Mouse (Mus musculus) embryonic facial prominence, embryonic 12.5 days (tissue): ENCODE data around the gene Flywch1. TPM values are rescaled to one million over a fixed set of nuclear protein-coding genes. Genes with fewer than 3 reads are reported as not detected.

Experiments used
- ATAC-seq: fragments of 200-750 bp; cut with Nextera tagmentation; 2 replicates; pipeline ENCODE4 v1.8.0; 2017; ENCODE audit not compliant: insufficient number of reproducible peaks, insufficient read depth, low FRiP score, low TSS enrichment
- H3K27ac ChIP-seq: fragments of 300-500 bp; sonication (generic); 2 replicates; pipeline ENCODE4 v1.5.1; 2016; ENCODE audit warnings: mild to moderate bottlenecking
- H3K27me3 ChIP-seq: fragments of 300-500 bp; sonication (generic); 2 replicates; pipeline ENCODE4 v1.6.1; 2016; ENCODE audit warnings: mild to moderate bottlenecking, moderate library complexity
- H3K36me3 ChIP-seq: fragments of 300-500 bp; sonication (generic); 2 replicates; pipeline ENCODE4 v1.6.1; 2016; ENCODE audit warnings: mild to moderate bottlenecking
- H3K4me1 ChIP-seq: fragments of 300-500 bp; sonication (generic); 2 replicates; pipeline ENCODE4 v1.6.1; 2016
- H3K4me2 ChIP-seq: fragments of 300-500 bp; sonication (generic); replicated peaks from 2 replicates; pipeline ENCODE4 v1.6.1; 2016; ENCODE audit warnings: mild to moderate bottlenecking, moderate library complexity
- H3K4me3 ChIP-seq: fragments of 300-500 bp; sonication (generic); 2 replicates; pipeline ENCODE4 v1.5.1; 2016; ENCODE audit warnings: mild to moderate bottlenecking
- H3K9ac ChIP-seq: fragments of 300-500 bp; sonication (generic); 2 replicates; pipeline ENCODE4 v1.6.1; 2016; ENCODE audit warnings: mild to moderate bottlenecking, moderate library complexity
- H3K9me3 ChIP-seq: fragments of 300-500 bp; sonication (generic); 2 replicates; pipeline ENCODE4 v1.6.1; 2016; ENCODE audit warnings: mild to moderate bottlenecking, moderate library complexity
- WGBS: fragments of 180-500 bp; shearing (Covaris S2); methylation state at CpG from one replicate; pipeline ENCODE4 v1.1.7; 2016; 5-methylcytosine and 5-hydroxymethylcytosine counted together
- polyA plus RNA-seq: library from polyadenylated mRNA; unstranded; fragments of >200 nt; fragmentation: Nextera tagmentation; extraction: Ambion mirVana; gene quantifications from 2 replicates; pipeline ENCODE4 v1.2.1, GENCODE M21; 2016

Flywch1 gene
- polyA plus RNA-seq, 1 experiment from 2014 or later = 122 TPM

- Histone ChIP-seq H3K27me3 (peaks cover 33% of the 10 kb centered on the region), H3K27ac (no peak overlapping the region), H3K9me3 (no peaks in the 10 kb centered on the region), H3K9ac (no peak overlapping the region), H3K4me2 (no peak overlapping the region), H3K4me3 (no peak overlapping the region), H3K36me3 (peaks cover 33% of the 10 kb centered on the region), H3K4me1 (peaks cover 17% of the 10 kb centered on the region)
- WGBS = 78% methylated on average over 11 of the region's 11 CpGs
- no peak for ATAC-seq
Measured at GRCm38 (mm10) chr17:23749400-23750191, 21.8 kb downstream of the Flywch1 start.

DNA sequence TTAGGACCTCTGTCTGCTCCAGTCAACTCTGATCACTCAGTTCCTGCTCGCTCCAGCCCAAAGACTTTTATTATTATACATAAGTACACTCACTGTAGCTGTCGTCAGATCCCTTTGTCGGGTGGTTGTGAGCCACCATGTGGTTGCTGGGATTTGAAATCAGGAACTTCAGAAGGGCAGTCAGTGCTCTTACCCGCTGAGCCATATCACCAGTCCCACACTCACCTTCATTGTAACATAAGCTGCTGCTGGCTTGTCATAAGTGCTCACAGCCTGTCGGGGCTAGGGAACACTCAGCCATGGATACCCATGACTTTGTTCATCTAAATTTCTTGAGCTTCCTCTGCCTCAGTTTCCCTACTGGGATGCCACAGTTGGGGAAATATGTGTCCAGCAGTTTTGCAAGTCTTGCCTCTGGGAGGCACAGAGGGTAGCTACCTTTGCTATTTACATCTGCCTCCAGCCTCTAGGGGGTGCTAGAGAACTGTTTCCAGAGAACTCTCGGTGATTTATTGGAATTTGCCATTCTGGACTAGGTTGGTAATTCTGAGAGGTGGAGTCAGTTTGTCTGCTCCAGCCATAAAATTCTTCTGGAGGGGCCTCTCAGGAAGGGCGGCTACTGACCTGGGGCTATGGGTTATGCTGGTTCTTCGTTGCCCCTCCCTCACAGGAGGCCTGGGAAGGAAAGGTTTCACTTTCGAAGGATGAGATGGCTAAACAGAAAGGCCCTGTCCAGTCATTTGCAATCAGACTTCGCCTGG, 22.6 kb downstream of the Flywch1 start:
- ATAC-seq = no peak
- H3K4me3 ChIP-seq = no peak overlapping the region

GRCm38 (mm10) chr17:23748026-23748425, 23.4 kb downstream of the Flywch1 start:
- ATAC-seq = no peak

More for the DNA sequence above, 22.6 kb downstream of the Flywch1 start:
- Histone ChIP-seq H3K9ac (no peak overlapping the region), H3K4me1 (peaks cover 18% of the 10 kb centered on the region), H3K36me3 (peaks cover 27% of the 10 kb centered on the region), H3K27ac (no peak overlapping the region), H3K9me3 (no peaks in the 10 kb centered on the region), H3K27me3 (peaks cover 41% of the 10 kb centered on the region), H3K4me2 (no peak overlapping the region)
- 33% methylated on average over 10 of the region's 10 CpGs for WGBS

DNA sequence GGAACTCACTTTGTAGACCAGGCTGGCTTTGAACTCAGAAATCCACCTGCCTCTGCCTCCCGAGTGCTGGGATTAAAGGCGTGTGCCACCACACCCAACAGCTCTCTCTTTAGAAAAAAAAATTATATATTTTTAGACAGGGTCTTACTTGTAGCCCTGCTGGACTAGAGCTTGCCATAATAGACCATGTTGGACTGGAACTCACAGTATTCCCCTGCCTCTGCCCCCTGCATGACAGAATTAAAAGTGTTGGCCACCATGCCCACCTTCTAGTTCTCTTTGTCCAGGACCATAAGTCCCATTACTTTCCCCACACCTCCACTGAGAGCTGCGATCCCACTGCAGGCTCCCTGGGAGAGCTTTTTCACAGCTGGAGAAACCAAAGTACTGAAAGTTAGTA, 23.9 kb downstream of the Flywch1 start:
- WGBS = 77% methylated on average over 3 of the region's 3 CpGs

More at GRCm38 (mm10) chr17:23748026-23748425, 23.4 kb downstream of the Flywch1 start:
- Histone ChIP-seq H3K36me3 (peaks cover 19% of the 10 kb centered on the region), H3K9ac (no peak overlapping the region), H3K4me3 (no peak overlapping the region), H3K4me2 (no peak overlapping the region), H3K9me3 (no peaks in the 10 kb centered on the region), H3K27me3 (peaks cover 49% of the 10 kb centered on the region), H3K4me1 (peaks cover 18% of the 10 kb centered on the region), H3K27ac (no peak overlapping the region)
- 51% methylated on average over 6 of the region's 6 CpGs for WGBS

DNA sequence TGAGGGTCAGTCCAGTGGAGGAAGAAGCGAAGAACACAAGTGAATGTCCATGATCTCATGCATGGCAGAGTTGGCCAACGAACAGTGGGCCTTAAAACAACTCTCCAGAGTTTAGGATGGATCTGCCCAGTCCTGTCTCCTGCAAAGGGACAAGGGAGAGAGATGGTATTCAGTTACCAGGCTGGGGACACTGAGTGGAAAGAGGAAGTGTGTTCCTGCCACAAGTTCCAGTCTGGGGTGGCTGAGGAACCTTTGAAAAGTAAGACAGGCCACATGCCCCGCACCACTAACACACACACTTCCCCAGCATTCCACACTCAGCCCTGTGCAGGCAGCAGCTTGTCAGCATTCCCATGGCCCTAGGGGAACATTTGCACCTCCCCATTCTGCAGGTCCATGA, 24.6 kb downstream of the Flywch1 start:
- ATAC-seq = no peak
- peaks cover 21% of the 10 kb centered on the region for H3K4me1 ChIP-seq
- peaks cover 62% of the 10 kb centered on the region for H3K27me3 ChIP-seq
- no peak overlapping the region for H3K9ac ChIP-seq
- no peak overlapping the region for H3K4me2 ChIP-seq
- no peak overlapping the region for H3K4me3 ChIP-seq
- H3K27ac ChIP-seq = no peak overlapping the region
- 77% methylated on average over 3 of the region's 3 CpGs for WGBS
- H3K9me3 ChIP-seq = no peaks in the 10 kb centered on the region
- peaks cover 6% of the 10 kb centered on the region for H3K36me3 ChIP-seq

More for the DNA sequence above, 23.9 kb downstream of the Flywch1 start:
- Histone ChIP-seq H3K4me3 (no peak overlapping the region), H3K9me3 (no peaks in the 10 kb centered on the region), H3K27me3 (peaks cover 55% of the 10 kb centered on the region), H3K27ac (no peak overlapping the region), H3K9ac (no peak overlapping the region), H3K4me2 (no peak overlapping the region), H3K4me1 (peaks cover 18% of the 10 kb centered on the region), H3K36me3 (peaks cover 13% of the 10 kb centered on the region)
- no peak for ATAC-seq

- peaks cover 2% of the 10 kb centered on the region; the same call in 1 of the 2 replicates for H3K36me3 ChIP-seq
- peaks cover 66% of the 10 kb centered on the region for H3K27me3 ChIP-seq
- H3K9me3 ChIP-seq = no peaks in the 10 kb centered on the region
- 2% methylated on average over 12 of the region's 12 CpGs for WGBS
- 0 out of 2 replicates have a peak overlapping the region, but pooled peaks have one; percentile 24 for H3K9ac ChIP-seq
- no peak overlapping the region for H3K27ac ChIP-seq
- H3K4me2 ChIP-seq = peak overlapping the region; percentile 55
- H3K4me1 ChIP-seq = peaks cover 21% of the 10 kb centered on the region
- peak overlapping the region; percentile 36; the same call in 1 of the 2 replicates for H3K4me3 ChIP-seq
- no peak for ATAC-seq
Measured at GRCm38 (mm10) chr17:23746311-23746710, 25.1 kb downstream of the Flywch1 start.

GRCm38 (mm10) chr17:23745301-23746251, 25.8 kb downstream of the Flywch1 start, which contains the start of gene Kremen2:
TSS of gene Kremen2 (minus strand) at chr17:23745833.
- ATAC-seq = no peak
- under 1% methylated on average over 44 of the region's 45 CpGs for WGBS
- H3K4me3 ChIP-seq = peak within 1 kb of the TSS; percentile 36

DNA sequence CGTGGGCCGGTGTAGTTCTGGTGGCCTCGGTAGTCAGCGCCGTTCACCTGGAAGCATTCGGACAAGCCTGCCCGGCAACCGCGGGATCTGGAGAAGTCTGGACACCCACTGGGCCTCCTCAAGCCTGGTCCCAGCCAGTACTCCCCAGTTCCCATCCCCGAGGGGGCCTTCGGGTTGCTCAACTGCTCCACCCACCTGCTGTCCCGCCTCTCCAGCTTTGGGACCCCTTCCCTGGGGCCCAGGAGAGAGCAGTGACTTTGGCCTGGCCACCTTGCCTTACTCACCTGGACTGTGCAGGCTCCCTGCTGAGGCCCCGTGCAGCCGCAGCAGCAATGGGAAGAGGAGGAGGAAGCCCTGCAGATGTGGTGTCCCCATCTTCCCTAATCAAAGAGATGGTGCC, 26.8 kb downstream of the Flywch1 start:
- peak overlapping the region; percentile 29; the same call in 1 of the 2 replicates for H3K9ac ChIP-seq
- peaks cover 21% of the 10 kb centered on the region for H3K4me1 ChIP-seq
- H3K27me3 ChIP-seq = peaks cover 76% of the 10 kb centered on the region
- peak overlapping the region; percentile 36 for H3K4me3 ChIP-seq
- H3K27ac ChIP-seq = no peak overlapping the region
- 2% methylated on average over 14 of the region's 14 CpGs for WGBS
- peak overlapping the region; percentile 55 for H3K4me2 ChIP-seq
- H3K36me3 ChIP-seq = no peaks in the 10 kb centered on the region
- no peak for ATAC-seq
- no peaks in the 10 kb centered on the region for H3K9me3 ChIP-seq

More at GRCm38 (mm10) chr17:23745301-23746251, 25.8 kb downstream of the Flywch1 start, which contains the start of gene Kremen2:
- H3K4me2 ChIP-seq = peak within 1 kb of the TSS; percentile 55
- 0 out of 2 replicates have a peak within 1 kb of the TSS, but pooled peaks have one; percentile 11 for H3K27ac ChIP-seq
- H3K27me3 ChIP-seq = peaks cover 74% of the 10 kb centered on the region
- peak within 1 kb of the TSS; percentile 29 for H3K9ac ChIP-seq
- H3K36me3 ChIP-seq = no peaks in the 10 kb centered on the region
- no peaks in the 10 kb centered on the region for H3K9me3 ChIP-seq
- peaks cover 21% of the 10 kb centered on the region for H3K4me1 ChIP-seq

- Histone ChIP-seq H3K9ac (no peak overlapping the region), H3K27me3 (peaks cover 82% of the 10 kb centered on the region), H3K4me2 (peak overlapping the region; percentile 55; the same call in 1 of the 2 replicates), H3K27ac (no peak overlapping the region), H3K36me3 (no peaks in the 10 kb centered on the region), H3K4me1 (peaks cover 27% of the 10 kb centered on the region), H3K9me3 (no peaks in the 10 kb centered on the region), H3K4me3 (peak overlapping the region; percentile 36; the same call in 1 of the 2 replicates)
- ATAC-seq = no peak
- 17% methylated on average over 8 of the region's 8 CpGs for WGBS
Measured at GRCm38 (mm10) chr17:23744076-23744475, 27.3 kb downstream of the Flywch1 start.

- H3K27ac ChIP-seq = no peak overlapping the region
- H3K4me2 ChIP-seq = peak overlapping the region; percentile 38; the same call in 1 of the 2 replicates
- H3K27me3 ChIP-seq = peaks cover 91% of the 10 kb centered on the region
- H3K4me3 ChIP-seq = peak overlapping the region; percentile 24
- 57% methylated on average over 12 of the region's 12 CpGs for WGBS
- ATAC-seq = no peak
- no peaks in the 10 kb centered on the region for H3K36me3 ChIP-seq
- no peaks in the 10 kb centered on the region for H3K9me3 ChIP-seq
- no peak overlapping the region for H3K9ac ChIP-seq
- peaks cover 31% of the 10 kb centered on the region for H3K4me1 ChIP-seq
Measured at GRCm38 (mm10) chr17:23742941-23743340, 28.5 kb downstream of the Flywch1 start.
